Mouse (Mus musculus) stomach, postnatal 0 days (tissue): ENCODE measurements at regions not wholly inside any gene's neighbourhood (a gene's known extent, or its start where the extent isn't known, plus 50 kb on each side); places are given as distances from the start of the nearest gene placed in this dataset.

Experiments
- ATAC-seq: fragments of 200-750 bp; cut with Nextera tagmentation; 2 replicates; pipeline ENCODE4 v1.8.0; 2017; ENCODE audit not compliant: low FRiP score, low TSS enrichment
- DNase-seq: peaks from one replicate; pipeline ENCODE4 v3.0.0-alpha.2; 2016; ENCODE audit warnings: low spot score
- H3K27ac ChIP-seq: fragments of 300-500 bp; sonication (generic); replicated peaks from 2 replicates; pipeline ENCODE4 v1.5.1; 2014; ENCODE audit warnings: mild to moderate bottlenecking, control low read depth
- H3K27me3 ChIP-seq: fragments of 300-500 bp; sonication (generic); 2 replicates; pipeline ENCODE4 v1.6.1; 2014; ENCODE audit warnings: low read length; ENCODE audit not compliant: control insufficient read depth, insufficient read depth
- H3K36me3 ChIP-seq: fragments of 300-500 bp; sonication (generic); 2 replicates; pipeline ENCODE4 v1.6.1; 2014; ENCODE audit warnings: low read length, mixed read lengths; ENCODE audit not compliant: control insufficient read depth, insufficient read depth
- H3K4me1 ChIP-seq: fragments of 300-500 bp; sonication (generic); replicated peaks from 2 replicates; pipeline ENCODE4 v1.6.1; 2014; ENCODE audit warnings: antibody characterized with exemption; ENCODE audit not compliant: control insufficient read depth, insufficient read depth
- H3K4me2 ChIP-seq: fragments of 300-500 bp; sonication (generic); replicated peaks from 2 replicates; pipeline ENCODE4 v1.6.1; 2014; ENCODE audit warnings: low read depth, mild to moderate bottlenecking, control low read depth, moderate library complexity
- H3K4me3 ChIP-seq: fragments of 300-500 bp; sonication (generic); 2 replicates; pipeline ENCODE4 v1.5.1; 2014; ENCODE audit warnings: low read depth, low read length, control low read depth
- H3K9ac ChIP-seq: fragments of 300-500 bp; sonication (generic); 2 replicates; pipeline ENCODE4 v1.6.1; 2014; ENCODE audit warnings: mild to moderate bottlenecking, low read length, control low read depth, mixed read lengths
- H3K9me3 ChIP-seq: fragments of 300-500 bp; sonication (generic); 2 replicates; pipeline ENCODE4 v1.6.1; 2016; ENCODE audit warnings: low read length; ENCODE audit not compliant: control insufficient read depth
- CTCF ChIP-seq: IDR thresholded peaks from 2 replicates; pipeline ENCODE4 v1.5.1; 2016; ENCODE audit warnings: antibody characterized with exemption, low read depth, mild to moderate bottlenecking, moderate library complexity
- EP300 ChIP-seq: optimal IDR thresholded peaks from 2 replicates; pipeline ENCODE3; 2016; ENCODE audit warnings: antibody characterized with exemption
- WGBS: fragments of 180-500 bp; shearing (Covaris S2); extraction: QIAGEN DNeasy Blood & Tissue Kit; methylation state at CpG from one replicate; pipeline ENCODE4 v1.1.7; 2014; 5-methylcytosine and 5-hydroxymethylcytosine counted together

GRCm38 (mm10) chr7:73616971-73617906 is 75.6 kb upstream of the Chd2 start:
- Histone ChIP-seq H3K9me3 (no peaks in the 10 kb centered on the region), H3K4me2 (peak overlapping the region; percentile 71), H3K4me1 (peaks cover 3% of the 10 kb centered on the region), H3K9ac (peak overlapping the region; percentile 77), H3K27ac (peak overlapping the region; percentile 100), H3K36me3 (no peaks in the 10 kb centered on the region), H3K27me3 (no peaks in the 10 kb centered on the region), H3K4me3 (peak overlapping the region; percentile 46)
- WGBS, result 2% methylated on average over 21 of the region's 21 CpGs
- no peak for ATAC-seq
- peak; percentile 10 for TF ChIP-seq EP300
- no peak for TF ChIP-seq CTCF
- DNase-seq, result peak; percentile 58

- WGBS, result 21% methylated on average over 11 of the region's 11 CpGs
- ATAC-seq, result no peak
These were observed 74.4 kb upstream of the Chd2 start for GRCm38 (mm10) chr7:73616015-73616414.

GRCm38 (mm10) chr7:73614840-73615555 is 73.4 kb upstream of the Chd2 start:
- peak overlapping the region; percentile 17; the same call in 1 of the 2 replicates for H3K4me2 ChIP-seq
- no peak overlapping the region for H3K4me3 ChIP-seq
- ATAC-seq (no peak), DNase-seq (no peak)
- WGBS, result 46% methylated on average over 8 of the region's 8 CpGs
- no peaks in the 10 kb centered on the region for H3K36me3 ChIP-seq
- H3K4me1 ChIP-seq, result peaks cover 3% of the 10 kb centered on the region
- peak overlapping the region; percentile 100 for H3K27ac ChIP-seq
- H3K9me3 ChIP-seq, result no peaks in the 10 kb centered on the region
- TF ChIP-seq CTCF, result no peak
- TF ChIP-seq EP300, result no peak
- H3K9ac ChIP-seq, result peak overlapping the region; percentile 36; the same call in 1 of the 2 replicates
- no peaks in the 10 kb centered on the region for H3K27me3 ChIP-seq

More at GRCm38 (mm10) chr7:73616015-73616414, 74.4 kb upstream of the Chd2 start:
- H3K27ac ChIP-seq, result peak overlapping the region; percentile 100
- H3K36me3 ChIP-seq, result no peaks in the 10 kb centered on the region
- H3K9ac ChIP-seq, result peak overlapping the region; percentile 23; the same call in 1 of the 2 replicates
- H3K4me1 ChIP-seq, result peaks cover 3% of the 10 kb centered on the region
- peak; percentile 24 for DNase-seq
- H3K27me3 ChIP-seq, result no peaks in the 10 kb centered on the region
- H3K9me3 ChIP-seq, result no peaks in the 10 kb centered on the region
- TF ChIP-seq CTCF, result no peak
- TF ChIP-seq EP300, result no peak
- H3K4me3 ChIP-seq, result no peak overlapping the region
- H3K4me2 ChIP-seq, result peak overlapping the region; percentile 71

GRCm38 (mm10) chr7:73614341-73614740 is 72.7 kb upstream of the Chd2 start:
- 76% methylated on average over 4 of the region's 4 CpGs for WGBS
- DNase-seq (no peak), ATAC-seq (no peak)
- Histone ChIP-seq H3K9ac (no peak overlapping the region), H3K36me3 (no peaks in the 10 kb centered on the region), H3K4me1 (peaks cover 3% of the 10 kb centered on the region), H3K9me3 (no peaks in the 10 kb centered on the region), H3K4me2 (no peak overlapping the region), H3K27me3 (no peaks in the 10 kb centered on the region), H3K27ac (no peak overlapping the region), H3K4me3 (no peak overlapping the region)
- TF ChIP-seq CTCF (0 out of 2 replicates have a peak, but pooled peaks have one; percentile 5), EP300 (no peak)

- Histone ChIP-seq H3K9ac (no peak overlapping the region), H3K36me3 (no peaks in the 10 kb centered on the region), H3K27ac (peak overlapping the region; percentile 35; the same call in 1 of the 2 replicates), H3K4me2 (no peak overlapping the region), H3K27me3 (no peaks in the 10 kb centered on the region), H3K4me3 (no peak overlapping the region), H3K9me3 (no peaks in the 10 kb centered on the region), H3K4me1 (peaks cover 3% of the 10 kb centered on the region)
- DNase-seq (no peak), ATAC-seq (no peak)
- TF ChIP-seq EP300 (no peak), CTCF (no peak)
- WGBS, result 31% methylated on average over 3 of the region's 3 CpGs
These were observed 71.1 kb upstream of the Chd2 start for GRCm38 (mm10) chr7:73612752-73613092.
